Mouse (Mus musculus) MEL (cell line): ENCODE data around the gene Plekho1. TPM values are rescaled to one million over a fixed set of nuclear protein-coding genes. Genes with fewer than 3 reads are reported as not detected.

Source experiments
- DNase-seq: peaks from one replicate; pipeline ENCODE4 v3.0.0; 2011; ENCODE audit warnings: low read depth, low spot score
- H3K27ac ChIP-seq: 2 replicates; pipeline ENCODE4 v1.5.1; 2012; ENCODE audit warnings: low read depth, mild to moderate bottlenecking, control low read depth, low read length, moderate library complexity; ENCODE audit not compliant: control insufficient read depth
- H3K27me3 ChIP-seq, 2 experiments: fragments of 150-350 bp in 1 of 2; sonication (generic) in 1 of 2; 2 replicates each; pipeline ENCODE4 v1.6.1; 2012; ENCODE audit warnings: low read length in 2 of 2, mild to moderate bottlenecking in 2 of 2, improper control_type of control experiment in 1 of 2, moderate library complexity in 1 of 2; ENCODE audit not compliant: insufficient read depth in 2 of 2, control insufficient read depth in 1 of 2
- H3K36me3 ChIP-seq, 2 experiments: 2 replicates each; pipeline ENCODE4 v1.6.1; 2012 to 2014; ENCODE audit warnings: low read length in 2 of 2, improper control_type of control experiment in 1 of 2, inconsistent platforms in 1 of 2, mild to moderate bottlenecking in 1 of 2; ENCODE audit not compliant: insufficient read depth in 2 of 2, control insufficient read depth in 1 of 2
- H3K4me1 ChIP-seq, 2 experiments: fragments of 150-350 bp in 1 of 2; sonication (generic) in 1 of 2; 2 replicates each; pipeline ENCODE4 v1.6.1; 2012; ENCODE audit warnings: low read length in 2 of 2, improper control_type of control experiment in 1 of 2, mild to moderate bottlenecking in 1 of 2; ENCODE audit not compliant: insufficient read depth in 2 of 2, control insufficient read depth in 1 of 2
- H3K4me3 ChIP-seq, 2 experiments: fragments of 150-350 bp in 1 of 2; sonication (generic) in 1 of 2; 2 replicates each; pipeline ENCODE4 v1.5.1; 2012; ENCODE audit warnings: low read depth in 2 of 2, low read length in 2 of 2, mild to moderate bottlenecking in 2 of 2, moderate library complexity in 2 of 2, control low read depth in 1 of 2, improper control_type of control experiment in 1 of 2; ENCODE audit not compliant: control insufficient read depth in 1 of 2, insufficient read depth in 1 of 2
- H3K79me2 ChIP-seq: 2 replicates; pipeline ENCODE4 v1.6.1; 2012; ENCODE audit warnings: mild to moderate bottlenecking, low read length, moderate library complexity; ENCODE audit not compliant: control insufficient read depth, poor library complexity, insufficient read depth
- H3K9ac ChIP-seq: 2 replicates; pipeline ENCODE4 v1.6.1; 2012; ENCODE audit warnings: low read depth, mild to moderate bottlenecking, control low read depth, low read length, moderate library complexity; ENCODE audit not compliant: control insufficient read depth, poor library complexity, severe bottlenecking
- H3K9me3 ChIP-seq: fragments of 150-350 bp; sonication (generic); replicated peaks from 2 replicates; pipeline ENCODE4 v1.6.1; 2012; ENCODE audit warnings: mild to moderate bottlenecking, low read length, improper control_type of control experiment, moderate library complexity; ENCODE audit not compliant: insufficient read depth
- BHLHE40 ChIP-seq: IDR thresholded peaks from 2 replicates; pipeline ENCODE4 v1.6.1; 2012; ENCODE audit warnings: low read depth, mild to moderate bottlenecking, inconsistent platforms, low read length, improper control_type of control experiment, borderline replicate concordance
- CHD1 ChIP-seq: IDR thresholded peaks from 2 replicates; pipeline ENCODE4 v1.6.1; 2012; ENCODE audit warnings: low read depth, mild to moderate bottlenecking, inconsistent platforms, low read length, improper control_type of control experiment
- E2F4 ChIP-seq: IDR thresholded peaks from 2 replicates; pipeline ENCODE4 v1.6.1; 2011; ENCODE audit warnings: low read depth, low read length, improper control_type of control experiment, borderline replicate concordance
- ELF1 ChIP-seq: IDR thresholded peaks from 2 replicates; pipeline ENCODE4 v1.6.1; 2014; ENCODE audit warnings: low read depth, mild to moderate bottlenecking, inconsistent platforms, low read length, improper control_type of control experiment, moderate library complexity
- EP300 ChIP-seq, 2 experiments: IDR thresholded peaks; 2 replicates each; pipeline ENCODE4 v1.6.1; 2011; ENCODE audit warnings: improper control_type of control experiment in 2 of 2, low read length in 2 of 2, low read depth in 1 of 2, mild to moderate bottlenecking in 1 of 2
- ETS1 ChIP-seq: IDR thresholded peaks from 2 replicates; pipeline ENCODE4 v1.6.1; 2012; ENCODE audit warnings: low read depth, mild to moderate bottlenecking, inconsistent platforms, low read length, improper control_type of control experiment, moderate library complexity
- GABPA ChIP-seq: IDR thresholded peaks from 2 replicates; pipeline ENCODE4 v1.6.1; 2012; ENCODE audit warnings: low read depth, mild to moderate bottlenecking, inconsistent platforms, low read length, improper control_type of control experiment, moderate library complexity
- HCFC1 ChIP-seq: IDR thresholded peaks from 2 replicates; pipeline ENCODE4 v1.6.1; 2012; ENCODE audit warnings: low read depth, mild to moderate bottlenecking, inconsistent platforms, low read length, improper control_type of control experiment, moderate library complexity
- JUND ChIP-seq: IDR thresholded peaks from 2 replicates; pipeline ENCODE4 v1.6.1; 2011; ENCODE audit warnings: low read depth, mild to moderate bottlenecking, improper control_type of control experiment, low read length
- MAX ChIP-seq: IDR thresholded peaks from 2 replicates; pipeline ENCODE4 v1.6.1; 2011; ENCODE audit warnings: low read length, improper control_type of control experiment
- MAZ ChIP-seq: IDR thresholded peaks from 2 replicates; pipeline ENCODE4 v1.6.1; 2012; ENCODE audit warnings: low read depth, mild to moderate bottlenecking, inconsistent platforms, low read length, improper control_type of control experiment
- NRF1 ChIP-seq: IDR thresholded peaks from 2 replicates; pipeline ENCODE4 v1.6.1; 2014; ENCODE audit warnings: low read depth, mild to moderate bottlenecking, inconsistent platforms, low read length, improper control_type of control experiment, moderate library complexity; ENCODE audit not compliant: poor library complexity, insufficient read depth, severe bottlenecking
- POLR2AphosphoS5 ChIP-seq: IDR thresholded peaks from 2 replicates; pipeline ENCODE4 v1.6.1; 2012; ENCODE audit warnings: low read depth, borderline replicate concordance, mild to moderate bottlenecking, inconsistent platforms, low read length, moderate library complexity, mixed read lengths
- RAD21 ChIP-seq: IDR thresholded peaks from 2 replicates; pipeline ENCODE4 v1.6.1; 2011; ENCODE audit warnings: mild to moderate bottlenecking, low read depth, low read length, improper control_type of control experiment
- RCOR1 ChIP-seq: IDR thresholded peaks from 2 replicates; pipeline ENCODE4 v1.6.1; 2012; ENCODE audit warnings: low read depth, mild to moderate bottlenecking, inconsistent platforms, low read length, improper control_type of control experiment
- SMC3 ChIP-seq: IDR thresholded peaks from 2 replicates; pipeline ENCODE4 v1.6.1; 2011; ENCODE audit warnings: low read depth, low read length, improper control_type of control experiment
- TAL1 ChIP-seq: IDR thresholded peaks from 2 replicates; pipeline ENCODE4 v1.6.1; 2012; ENCODE audit warnings: mild to moderate bottlenecking, inconsistent platforms, low read length, moderate library complexity, mixed read lengths
- TCF12 ChIP-seq: IDR thresholded peaks from 2 replicates; pipeline ENCODE4 v1.6.1; 2014; ENCODE audit warnings: low read depth, mild to moderate bottlenecking, inconsistent platforms, low read length, improper control_type of control experiment, moderate library complexity
- USF1 ChIP-seq: IDR thresholded peaks from 2 replicates; pipeline ENCODE4 v1.6.1; 2014; ENCODE audit warnings: low read depth, mild to moderate bottlenecking, inconsistent platforms, low read length, improper control_type of control experiment, moderate library complexity
- USF2 ChIP-seq, 2 experiments: IDR thresholded peaks; 2 replicates each; pipeline ENCODE4 v1.6.1; 2011 to 2012; ENCODE audit warnings: improper control_type of control experiment in 2 of 2, low read length in 2 of 2, borderline replicate concordance in 1 of 2, inconsistent platforms in 1 of 2, low read depth in 1 of 2, mild to moderate bottlenecking in 1 of 2; ENCODE audit not compliant: insufficient read depth in 1 of 2
- ZC3H11A ChIP-seq: IDR thresholded peaks from 2 replicates; pipeline ENCODE4 v1.6.1; 2012; ENCODE audit warnings: low read depth, mild to moderate bottlenecking, inconsistent platforms, low read length, improper control_type of control experiment
- ZKSCAN1 ChIP-seq: IDR thresholded peaks from 2 replicates; pipeline ENCODE4 v1.6.1; 2012; ENCODE audit warnings: low read depth, mild to moderate bottlenecking, inconsistent platforms, low read length, improper control_type of control experiment, moderate library complexity
- ZNF384 ChIP-seq: IDR thresholded peaks from 2 replicates; pipeline ENCODE4 v1.6.1; 2012; ENCODE audit warnings: low read depth, mild to moderate bottlenecking, inconsistent platforms, low read length, improper control_type of control experiment
- polyA plus RNA-seq, 2 experiments: library from polyadenylated mRNA; stranded (reverse) in 1 of 2; unstranded in 1 of 2; fragments of >175 nt in 1 of 2; fragments of >200 nt in 1 of 2; gene quantifications; 2 replicates each; pipeline versions ENCODE4 v1.2.1 to v1.2.4; 2012; ENCODE audit warnings: low replicate concordance in 2 of 2, low read depth in 1 of 2; ENCODE audit not compliant: insufficient read length in 2 of 2, insufficient read depth in 1 of 2, missing spikeins in 1 of 2
- total RNA-seq: library from RNA; depleted of rRNA; stranded (reverse); fragments of 300-350 nt; gene quantifications from 2 replicates; pipeline ENCODE4 v1.2.3, GENCODE M21; 2012

Plekho1 gene
- total and polyA plus RNA-seq, 3 experiments = 4.2 to 19.2 TPM; not detected in 1

- H3K4me1 ChIP-seq = no peaks in the 10 kb centered on the region
- H3K9me3 ChIP-seq = no peaks in the 10 kb centered on the region
- H3K79me2 ChIP-seq = no peaks in the 10 kb centered on the region
- TF ChIP-seq USF2 (IDR thresholded peaks at IDR 0.05; ENCODE audit: borderline replicate concordance in 1 of 2, insufficient read depth in 1 of 2, low read depth in 1 of 2, low read length in 2 of 2) (no peak), RAD21 (no peak), ZC3H11A (no peak), HCFC1 (no peak), USF1 (no peak), ELF1 (no peak), NRF1 (no peak), POLR2AphosphoS5 (no peak), EP300 (IDR thresholded peaks at IDR 0.05; ENCODE audit: low read depth in 1 of 2, low read length in 2 of 2) (no peak), ETS1 (no peak), SMC3 (no peak), MAX (no peak), MAZ (no peak), E2F4 (no peak), ZNF384 (no peak), ZKSCAN1 (no peak), BHLHE40 (no peak), TCF12 (no peak), JUND (no peak)
- TF ChIP-seq, all 39 proteins: peak for 0
- no peak for DNase-seq
- no peak overlapping the region for H3K9ac ChIP-seq
- no peaks in the 10 kb centered on the region for H3K27me3 ChIP-seq
- H3K36me3 ChIP-seq = no peaks in the 10 kb centered on the region
- H3K27ac ChIP-seq = no peak overlapping the region
- no peak overlapping the region for H3K4me3 ChIP-seq
Measured at GRCm38 (mm10) chr3:96008463-96008862, 12.7 kb upstream of the Plekho1 start.

GRCm38 (mm10) chr3:96001560-96001959 is 5.8 kb upstream of the Plekho1 start:
- Histone ChIP-seq H3K4me1 (peaks cover 8 to 14% of the 10 kb centered on the region in 2 experiments), H3K36me3 (peaks cover 0 to 9% of the 10 kb centered on the region in 2 experiments; a peak in 2 of 4 replicates), H3K27me3 (no peaks in the 10 kb centered on the region), H3K27ac (no peak overlapping the region), H3K4me3 (no peak overlapping the region), H3K79me2 (no peaks in the 10 kb centered on the region), H3K9ac (no peak overlapping the region), H3K9me3 (no peaks in the 10 kb centered on the region)
- DNase-seq = no peak
- TF ChIP-seq TAL1 = no peak
- TF ChIP-seq GABPA = no peak
- no peak for TF ChIP-seq CHD1
- TF ChIP-seq USF1 = no peak
- no peak for TF ChIP-seq RCOR1
